Mouse (Mus musculus) T-helper 1 cell (primary cell): Measurements from ENCODE around the gene Hist1h3g.
"Not testable (repeated sequence)": the region's sequence is repeated elsewhere in the genome, so short reads cannot be mapped to it uniquely, and the experiment has no call there.

Source experiments
- in situ Hi-C: fragments of 300-600 bp; cut with MboI, MseI; formaldehyde crosslinking; loops from one replicate; pipeline ENCODE4 v1.15.1; 2025; ENCODE audit warnings: high pct_unique_total_duplicates

The Hist1h3g gene

GRCm38 (mm10) chr13:23533560-23534367 lies 1.5 kb upstream of the Hist1h3g start, which contains the start of gene Hist1h2af:
Gene Hist1h2af, plus strand, starts transcription at chr13:23533906.
- in situ Hi-C loops, result loop anchor here (5.0 kb wide), 1 partner anchor 1496 kb away; the partner anchor contains the start of genes Hist1h2ah and Hist1h2bk

- in situ Hi-C loops, result loop anchor here (5.0 kb wide), 2 partner anchors 1497 to 1817 kb away; partner anchors contain the start of genes Hist1h2ah, Hist1h2ai, Hist1h2bk and Hist1h2bl
Measured at GRCm38 (mm10) chr13:23534368-23535131, 672 bp upstream of the Hist1h3g start.

- in situ Hi-C loops, result loop anchor here (5.0 kb wide), 1 partner anchor 1819 kb away; the partner anchor contains the start of genes Hist1h2ai, Hist1h2bl and Hist1h3h
Measured at GRCm38 (mm10) chr13:23536076-23536822, 1.0 kb downstream of the Hist1h3g start.

- in situ Hi-C loops, result loop anchor here (5.0 kb wide), 1 partner anchor 1820 kb away; the partner anchor contains the start of genes Hist1h2ai, Hist1h2bl and Hist1h3h
Measured at GRCm38 (mm10) chr13:23537006-23537710, 1.9 kb downstream of the Hist1h3g start.

- in situ Hi-C loops, result loop anchor here (5.0 kb wide), 1 partner anchor 1821 kb away; the partner anchor contains the start of genes Hist1h2ai, Hist1h2bl and Hist1h3h
Measured at GRCm38 (mm10) chr13:23538249-23538648, 3.0 kb downstream of the Hist1h3g start.

GRCm38 (mm10) chr13:23539821-23540220 lies 4.6 kb downstream of the Hist1h3g start:
- in situ Hi-C loops, result loop anchor here (5.0 kb wide), 1 partner anchor 1823 kb away; the partner anchor contains the start of genes Hist1h2ai, Hist1h2bl and Hist1h3h

- in situ Hi-C loops, result no loop called here
Measured at GRCm38 (mm10) chr13:23541497-23541896, 6.3 kb downstream of the Hist1h3g start.

GRCm38 (mm10) chr13:23542225-23542980 lies 7.2 kb downstream of the Hist1h3g start:
- in situ Hi-C loops, result not testable (repeated sequence)

- in situ Hi-C loops, result not testable (repeated sequence)
Measured at GRCm38 (mm10) chr13:23542999-23543607, 7.9 kb downstream of the Hist1h3g start, which contains the start of gene Hist1h2bh. Gene Hist1h2bh, minus strand, starts transcription at chr13:23543392.

- in situ Hi-C loops, result no loop called here
Measured at GRCm38 (mm10) chr13:23543965-23544786, 9.0 kb downstream of the Hist1h3g start, which contains the start of gene Hist1h3f. Gene Hist1h3f, plus strand, starts transcription at chr13:23544052.

GRCm38 (mm10) chr13:23544787-23545120 lies 9.5 kb downstream of the Hist1h3g start:
- in situ Hi-C loops, result not testable (repeated sequence)

- in situ Hi-C loops, result no loop called here
Measured at GRCm38 (mm10) chr13:23546694-23547093, 11.5 kb downstream of the Hist1h3g start.

GRCm38 (mm10) chr13:23550761-23551145 lies 15.5 kb downstream of the Hist1h3g start:
- in situ Hi-C loops, result no loop called here

GRCm38 (mm10) chr13:23551146-23551834 lies 16.1 kb downstream of the Hist1h3g start, which contains the start of gene Hist1h4f:
Gene Hist1h4f, minus strand, starts transcription at chr13:23551648.
- in situ Hi-C loops, result not testable (repeated sequence)

- in situ Hi-C loops, result no loop called here
Measured at GRCm38 (mm10) chr13:23551931-23552914, 17.0 kb downstream of the Hist1h3g start.

GRCm38 (mm10) chr13:23552962-23553361 lies 17.7 kb downstream of the Hist1h3g start, which contains the start of gene Hist1h1d:
Gene Hist1h1d, plus strand, starts transcription at chr13:23553262.
- in situ Hi-C loops, result no loop called here
